In genomic region chr13:29599646-29600045, GRCm38 (mm10) we compare ENCODE assay signal across 23 mouse cellular contexts.
"Had no signal": no experiment of that assay in that cellular context is flagged by ENCODE, and none has a peak within 500 bp of the region (broad histone marks: within the 10 kb centered on the region; RNA-seq: fewer than 3 reads in every experiment).

No protein-coding gene starts in this region.

- DNase-seq: forebrain, postnatal 0 days; gastrocnemius, postnatal 14 days; gastrocnemius, postnatal 36 days; heart, adult 11 months; heart, adult 2 months; heart, postnatal 14 days; heart, postnatal 36 days; kidney, postnatal 14 days; liver, embryonic 13.5 days had no signal

- H3K4me2 ChIP-seq: heart, embryonic 11.5 days; heart, embryonic 13.5 days; heart, embryonic 15.5 days; hindbrain, embryonic 13.5 days; hindbrain, embryonic 15.5 days; limb, embryonic 12.5 days; liver, embryonic 11.5 days; liver, embryonic 13.5 days; liver, embryonic 15.5 days had no signal

- ATAC-seq: forebrain, postnatal 0 days; hindbrain, postnatal 0 days; intestine, postnatal 0 days had no signal

- H3K4me1 ChIP-seq: hindbrain, embryonic 15.5 days; liver, embryonic 13.5 days; liver, embryonic 15.5 days had no signal

- H3K36me3 ChIP-seq: heart, embryonic 13.5 days; heart, embryonic 15.5 days; hindbrain, embryonic 13.5 days; hindbrain, embryonic 15.5 days; limb, embryonic 10.5 days; limb, embryonic 12.5 days; liver, embryonic 13.5 days; liver, embryonic 15.5 days had no signal

- H3K27me3 ChIP-seq: heart, embryonic 13.5 days; heart, embryonic 15.5 days; hindbrain, embryonic 13.5 days; hindbrain, embryonic 15.5 days; limb, embryonic 12.5 days; liver, embryonic 13.5 days; liver, embryonic 15.5 days had no signal

- H3K27ac ChIP-seq: heart, adult 2 months; heart, embryonic 13.5 days; heart, embryonic 15.5 days; hindbrain, embryonic 13.5 days; hindbrain, embryonic 15.5 days; hindbrain, postnatal 0 days; kidney, postnatal 0 days; layer of hippocampus, adult 2 months; left cerebral cortex, adult 2 months; limb, embryonic 10.5 days; limb, embryonic 12.5 days; liver, embryonic 13.5 days; liver, embryonic 15.5 days had no signal

- H3K9ac ChIP-seq: forebrain, postnatal 0 days; heart, embryonic 13.5 days; heart, embryonic 15.5 days; hindbrain, embryonic 13.5 days; hindbrain, embryonic 15.5 days; limb, embryonic 12.5 days; liver, embryonic 13.5 days; liver, embryonic 15.5 days had no signal

- H3K9me3 ChIP-seq: heart, embryonic 13.5 days; heart, embryonic 15.5 days; hindbrain, embryonic 13.5 days; hindbrain, embryonic 15.5 days; limb, embryonic 10.5 days; limb, embryonic 12.5 days; liver, embryonic 13.5 days; liver, embryonic 15.5 days had no signal

- H3K4me3 ChIP-seq: heart, adult 2 months; heart, embryonic 13.5 days; heart, embryonic 15.5 days; hindbrain, embryonic 13.5 days; hindbrain, embryonic 15.5 days; layer of hippocampus, adult 2 months; left cerebral cortex, adult 2 months; limb, embryonic 10.5 days; limb, embryonic 12.5 days; liver, embryonic 13.5 days; liver, embryonic 15.5 days had no signal
